Mouse (Mus musculus) intestine, postnatal 0 days (tissue): Measurements from ENCODE around the gene Lrrc28. TPM values are rescaled to one million over a fixed set of nuclear protein-coding genes. Genes with fewer than 3 reads are reported as not detected.
"Not testable (repeated sequence)": the region's sequence is repeated elsewhere in the genome, so short reads cannot be mapped to it uniquely, and the experiment has no call there.

Experiments used
- ATAC-seq: fragments of 200-750 bp; cut with Nextera tagmentation; 2 replicates; pipeline ENCODE4 v1.8.0; 2017; ENCODE audit warnings: mild to moderate bottlenecking, moderate TSS enrichment, moderate library complexity
- H3K27ac ChIP-seq: fragments of 300-500 bp; sonication (generic); 2 replicates; pipeline ENCODE4 v1.5.1; 2014; ENCODE audit warnings: mild to moderate bottlenecking, low read depth, low read length, moderate library complexity
- H3K27me3 ChIP-seq: fragments of 300-500 bp; sonication (generic); replicated peaks from 2 replicates; pipeline ENCODE4 v1.6.1; 2014; ENCODE audit warnings: low read length, mixed read lengths; ENCODE audit not compliant: control insufficient read depth, insufficient read depth
- H3K36me3 ChIP-seq: fragments of 300-500 bp; sonication (generic); 2 replicates; pipeline ENCODE4 v1.6.1; 2014; ENCODE audit warnings: mild to moderate bottlenecking, moderate library complexity; ENCODE audit not compliant: control insufficient read depth, insufficient read depth
- H3K4me1 ChIP-seq: fragments of 300-500 bp; sonication (generic); replicated peaks from 2 replicates; pipeline ENCODE4 v1.6.1; 2014; ENCODE audit warnings: antibody characterized with exemption, low read length, mixed read lengths; ENCODE audit not compliant: control insufficient read depth, insufficient read depth
- H3K4me2 ChIP-seq: fragments of 300-500 bp; sonication (generic); replicated peaks from 2 replicates; pipeline ENCODE4 v1.6.1; 2014; ENCODE audit warnings: low read depth, mild to moderate bottlenecking, moderate library complexity
- H3K4me3 ChIP-seq: fragments of 300-500 bp; sonication (generic); 2 replicates; pipeline ENCODE4 v1.5.1; 2014; ENCODE audit warnings: low read depth, low read length
- H3K9ac ChIP-seq: fragments of 300-500 bp; sonication (generic); 2 replicates; pipeline ENCODE4 v1.6.1; 2014; ENCODE audit warnings: mild to moderate bottlenecking, low read depth, low read length
- H3K9me3 ChIP-seq: fragments of 300-500 bp; sonication (generic); 2 replicates; pipeline ENCODE4 v1.6.1; 2016; ENCODE audit warnings: mixed run types; ENCODE audit not compliant: control insufficient read depth
- CTCF ChIP-seq: sonication (generic); IDR thresholded peaks from 2 replicates; pipeline ENCODE4 v1.5.1; 2016; ENCODE audit warnings: low read depth, mild to moderate bottlenecking, control low read depth, antibody characterized with exemption, moderate library complexity
- WGBS: fragments of 180-500 bp; shearing (Covaris S2); extraction: QIAGEN DNeasy Blood & Tissue Kit; methylation state at CpG from one replicate; pipeline ENCODE4 v1.1.7; 2014; 5-methylcytosine and 5-hydroxymethylcytosine counted together
- polyA plus RNA-seq: library from polyadenylated mRNA; unstranded; fragments of >200 nt; fragmentation: Nextera tagmentation; extraction: Ambion mirVana; gene quantifications from 2 replicates; pipeline ENCODE4 v1.2.1, GENCODE M21; 2015

Gene Lrrc28
- polyA plus RNA-seq, 1 experiment from 2014 or later = 16.1 TPM

GRCm38 (mm10) chr7:67528063-67528811, 116.8 kb downstream of the Lrrc28 start:
- WGBS = 41% methylated on average over 10 of the region's 10 CpGs
- H3K4me1 ChIP-seq = peaks cover 6% of the 10 kb centered on the region; the same call in 1 of the 2 replicates
- peaks cover 6% of the 10 kb centered on the region; the same call in 1 of the 2 replicates for H3K36me3 ChIP-seq
- no peak overlapping the region for H3K4me2 ChIP-seq
- no peaks in the 10 kb centered on the region for H3K9me3 ChIP-seq
- no peak overlapping the region for H3K27ac ChIP-seq
- H3K27me3 ChIP-seq = no peaks in the 10 kb centered on the region
- no peak overlapping the region for H3K9ac ChIP-seq
- TF ChIP-seq CTCF = no peak
- no peak overlapping the region for H3K4me3 ChIP-seq
- ATAC-seq = peak; percentile 74

GRCm38 (mm10) chr7:67525886-67526580, 119.0 kb downstream of the Lrrc28 start:
- no peak for TF ChIP-seq CTCF
- Histone ChIP-seq H3K9ac (no peak overlapping the region), H3K4me1 (peaks cover 6% of the 10 kb centered on the region; the same call in 1 of the 2 replicates), H3K27ac (no peak overlapping the region), H3K27me3 (no peaks in the 10 kb centered on the region), H3K4me3 (no peak overlapping the region), H3K4me2 (no peak overlapping the region), H3K9me3 (no peaks in the 10 kb centered on the region), H3K36me3 (peaks cover 6% of the 10 kb centered on the region; the same call in 1 of the 2 replicates)
- 62% methylated on average over 3 of the region's 3 CpGs for WGBS
- no peak for ATAC-seq

DNA sequence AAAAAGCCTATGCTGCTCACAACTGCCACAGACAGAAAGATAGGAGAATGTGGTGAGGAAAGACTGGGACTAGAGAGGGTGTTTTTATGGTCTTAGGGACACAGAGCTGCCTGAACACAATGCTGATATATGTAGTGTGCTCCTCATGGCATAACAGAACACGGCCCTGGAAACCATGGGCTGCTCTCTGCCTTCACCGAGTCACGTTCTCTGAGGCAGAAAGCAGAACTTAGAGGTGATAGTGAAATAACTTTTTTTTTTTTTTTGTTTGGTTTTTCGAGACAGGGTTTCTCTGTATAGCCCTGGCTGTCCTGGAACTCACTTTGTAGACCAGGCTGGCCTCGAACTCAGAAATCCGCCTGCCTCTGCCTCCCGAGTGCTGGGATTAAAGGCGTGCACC, 121.0 kb downstream of the Lrrc28 start:
- H3K9ac ChIP-seq, H3K36me3 ChIP-seq, H3K4me3 ChIP-seq, H3K27me3 ChIP-seq, H3K27ac ChIP-seq, H3K4me2 ChIP-seq, H3K4me1 ChIP-seq, H3K9me3 ChIP-seq, ATAC-seq: not testable (repeated sequence)
- 88% methylated on average over 7 of the region's 8 CpGs for WGBS

- no peak for TF ChIP-seq CTCF
- Histone ChIP-seq H3K4me3 (no peak overlapping the region), H3K4me2 (no peak overlapping the region), H3K27ac (no peak overlapping the region), H3K36me3 (no peaks in the 10 kb centered on the region; the same call in 1 of the 2 replicates), H3K27me3 (no peaks in the 10 kb centered on the region), H3K4me1 (peaks cover 6% of the 10 kb centered on the region; the same call in 1 of the 2 replicates), H3K9me3 (no peaks in the 10 kb centered on the region), H3K9ac (no peak overlapping the region)
- 85% methylated on average over 7 of the region's 7 CpGs for WGBS
- no peak for ATAC-seq
These were observed 121.7 kb downstream of the Lrrc28 start for GRCm38 (mm10) chr7:67523400-67523799.

DNA sequence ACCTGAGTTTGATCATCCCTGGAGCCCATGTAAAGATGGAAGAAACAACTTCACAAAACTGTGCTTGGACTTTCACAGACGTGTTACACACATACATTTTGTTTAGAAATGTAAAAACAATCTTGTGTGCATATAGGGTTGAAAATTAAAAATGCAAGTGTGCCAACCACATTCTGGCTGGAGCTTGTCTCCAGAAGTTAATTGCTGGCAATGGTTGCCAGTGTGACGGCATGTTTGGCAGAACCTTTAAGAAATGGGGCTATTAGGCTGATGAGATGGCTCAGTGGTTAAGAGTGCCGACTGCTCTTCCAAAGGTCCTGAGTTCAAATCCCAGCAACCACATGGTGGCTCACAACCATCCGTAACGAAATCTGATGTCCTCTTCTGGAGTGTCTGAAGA, 123.3 kb downstream of the Lrrc28 start:
- H3K9me3 ChIP-seq, H3K27me3 ChIP-seq, H3K4me3 ChIP-seq, H3K4me1 ChIP-seq, H3K36me3 ChIP-seq, H3K27ac ChIP-seq, ATAC-seq, H3K4me2 ChIP-seq, H3K9ac ChIP-seq: not testable (repeated sequence)
- WGBS = 88% methylated on average over 4 of the region's 5 CpGs

- 72% methylated on average over 4 of the region's 4 CpGs for WGBS
- no peak overlapping the region for H3K4me2 ChIP-seq
- no peaks in the 10 kb centered on the region for H3K27me3 ChIP-seq
- no peak overlapping the region for H3K9ac ChIP-seq
- H3K4me1 ChIP-seq = no peaks in the 10 kb centered on the region
- no peak overlapping the region for H3K4me3 ChIP-seq
- H3K27ac ChIP-seq = no peak overlapping the region
- ATAC-seq = no peak
- H3K36me3 ChIP-seq = no peaks in the 10 kb centered on the region
- peak; percentile 55 for TF ChIP-seq CTCF
- H3K9me3 ChIP-seq = no peaks in the 10 kb centered on the region
These were observed 124.1 kb downstream of the Lrrc28 start for GRCm38 (mm10) chr7:67520959-67521358.
